Mouse (Mus musculus) mouse embryonic stem cell (cell line): ENCODE results near the gene Caly.

ENCODE experiments used
- in situ Hi-C, 2 experiments: fragments of 300-500 bp; cut with MboI; formaldehyde crosslinking; loops; 1 replicate in 1 of 2; 3 replicates in 1 of 2; pipeline ENCODE4 v1.14.3; 2019 to 2020; ENCODE audit warnings: low sequenced_read_pairs in 2 of 2, low pct_unique_long_range_greater_than_20kb in 1 of 2, mixed read lengths in 1 of 2; ENCODE audit not compliant: unreplicated experiment in 1 of 2

Gene Caly

GRCm38 (mm10) chr7:140094954-140095353, 12.6 kb upstream of the Caly start:
- in situ Hi-C loops = no loop called here

DNA sequence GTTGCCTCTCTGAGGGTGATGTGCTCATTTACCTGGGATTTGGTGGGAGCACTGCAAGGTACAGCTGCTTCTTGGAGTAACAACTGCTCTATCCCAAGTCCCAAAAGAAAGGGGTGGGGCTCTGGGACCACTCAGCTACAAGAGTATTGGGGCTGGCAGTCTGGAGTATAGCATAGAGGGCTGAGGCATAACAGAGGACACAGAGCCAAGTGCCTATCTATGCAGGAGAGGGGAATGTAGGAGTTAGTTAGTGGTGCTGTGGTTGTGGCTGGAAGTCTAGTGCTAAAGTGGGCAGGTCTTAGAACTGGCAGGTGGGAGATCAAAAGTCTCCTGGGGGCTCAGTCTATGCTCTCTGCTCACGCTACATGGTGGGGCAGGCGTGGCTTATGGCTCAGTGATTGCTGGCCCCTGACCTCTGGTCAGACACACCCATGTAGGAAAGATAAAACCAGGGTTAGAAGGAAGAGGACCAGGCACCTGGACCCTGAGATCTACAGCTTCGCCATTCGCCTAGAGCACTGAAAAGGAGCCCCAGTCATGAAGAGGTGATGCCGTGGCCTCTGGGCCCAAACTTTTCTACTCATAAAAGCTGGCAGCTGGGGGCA, 10.7 kb upstream of the Caly start, which contains the start of gene Prap1:
Gene Prap1 (plus strand): TSS at position 472 of the 605 bp plus-strand sequence.
- in situ Hi-C loops = no loop called here

DNA sequence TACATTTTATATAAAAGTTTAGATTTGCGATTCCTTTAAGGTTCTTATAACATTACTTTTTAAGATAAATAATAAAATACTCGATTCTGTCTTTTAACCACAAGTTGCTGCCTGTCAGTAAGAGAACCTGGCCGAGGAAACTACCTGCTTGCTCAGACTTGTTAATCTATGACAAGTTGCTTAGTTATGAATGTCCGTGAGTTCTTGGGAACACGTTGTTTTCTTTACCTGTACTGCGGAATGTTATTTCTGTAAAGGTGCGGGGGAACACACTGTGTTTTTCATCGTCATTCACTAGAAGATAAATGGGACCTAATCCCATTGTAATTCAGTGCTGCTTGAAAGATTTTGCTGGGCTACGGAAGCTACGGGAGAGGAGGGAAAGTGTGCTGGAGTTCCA, 8.3 kb upstream of the Caly start:
- in situ Hi-C loops = no loop called here

GRCm38 (mm10) chr7:140081408-140082241, 723 bp downstream of the Caly start:
- in situ Hi-C loops = no loop called here

GRCm38 (mm10) chr7:140080503-140081156, 1.7 kb downstream of the Caly start:
- in situ Hi-C loops = no loop called here

DNA sequence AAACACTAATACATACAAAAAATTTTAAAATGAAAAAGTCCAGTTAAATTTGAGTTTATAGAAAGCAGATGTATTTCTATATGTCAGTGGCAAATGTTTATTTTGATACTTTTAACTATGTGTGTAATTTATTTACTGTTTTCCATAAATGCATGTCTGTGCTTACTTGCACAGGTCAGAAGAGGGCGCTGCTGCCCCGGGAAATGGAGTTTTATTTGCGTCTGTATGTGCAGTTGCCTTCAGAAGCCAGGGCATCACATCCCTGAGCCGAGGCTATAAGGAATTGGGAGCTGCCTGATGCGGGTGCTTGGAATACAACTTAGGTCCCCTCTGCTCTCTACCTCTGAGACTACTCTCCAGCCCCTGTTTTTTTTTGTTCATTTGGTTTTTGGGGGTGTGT, 3.6 kb downstream of the Caly start:
- in situ Hi-C loops = no loop called here

- in situ Hi-C loops = no loop called here
These were observed 4.7 kb downstream of the Caly start for GRCm38 (mm10) chr7:140077698-140078097.

DNA sequence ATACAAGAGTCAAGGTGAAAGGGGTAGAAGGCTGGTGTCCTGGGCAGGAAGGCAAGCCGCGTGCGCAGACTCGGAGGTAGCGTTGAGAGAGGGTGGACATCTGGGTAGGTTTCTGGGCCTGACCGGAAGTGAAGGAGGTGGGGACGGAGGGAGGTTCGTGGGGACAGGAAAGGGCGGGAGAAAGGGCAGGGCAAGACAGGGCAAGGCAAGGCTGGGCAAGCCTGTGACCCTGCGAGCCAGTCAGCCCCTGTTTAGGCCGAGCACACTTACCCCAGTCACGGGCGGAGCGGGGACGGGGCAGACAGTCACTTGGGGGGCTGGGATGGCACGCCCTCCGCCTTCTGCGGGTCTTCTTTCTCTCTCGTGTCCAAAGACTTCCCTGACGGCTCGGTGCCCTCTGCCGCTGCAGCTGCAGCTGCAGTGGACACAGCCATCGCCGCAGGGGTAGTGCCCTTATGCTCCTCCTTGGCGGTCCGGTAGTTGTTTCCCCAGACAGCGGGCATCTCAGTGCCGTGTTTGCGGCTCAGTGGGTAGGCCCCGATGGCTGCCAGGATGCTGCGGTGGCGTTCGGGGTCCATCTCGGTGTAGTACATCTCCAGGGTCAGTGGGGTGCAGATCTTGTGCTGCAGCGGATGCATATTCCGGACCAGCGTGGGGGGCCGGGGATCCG, 12.2 kb downstream of the Caly start:
- in situ Hi-C loops = no loop called here

DNA sequence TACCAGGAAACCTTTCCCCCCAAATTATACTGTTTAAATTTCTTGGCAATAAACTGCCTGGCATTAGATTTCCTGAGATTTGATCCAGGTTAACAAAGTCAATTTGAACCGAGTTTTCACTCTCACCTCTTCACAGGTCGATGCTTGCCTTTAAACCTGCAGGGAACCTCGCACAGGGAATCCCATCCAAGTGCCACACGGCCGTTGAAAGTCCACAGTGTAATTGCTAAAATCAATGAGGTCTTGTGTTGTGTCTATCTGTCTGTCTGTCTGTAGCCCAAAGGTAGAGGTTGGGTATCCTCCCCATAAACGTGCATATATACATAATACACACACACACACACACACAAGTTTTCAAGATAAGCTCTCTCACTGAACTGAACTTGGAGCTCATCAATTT, 15.0 kb downstream of the Caly start:
- in situ Hi-C loops = loop anchor here (10.0 kb wide), 1 partner anchor 163 kb away; no protein-coding TSS in a partner anchor

GRCm38 (mm10) chr7:140063092-140063491, 19.3 kb downstream of the Caly start:
- in situ Hi-C loops = loop anchor here (10.0 kb wide), 1 partner anchor 158 kb away; no protein-coding TSS in a partner anchor

GRCm38 (mm10) chr7:140062307-140062706, 20.0 kb downstream of the Caly start:
- in situ Hi-C loops = loop anchor here (10.0 kb wide), 1 partner anchor 158 kb away; no protein-coding TSS in a partner anchor

DNA sequence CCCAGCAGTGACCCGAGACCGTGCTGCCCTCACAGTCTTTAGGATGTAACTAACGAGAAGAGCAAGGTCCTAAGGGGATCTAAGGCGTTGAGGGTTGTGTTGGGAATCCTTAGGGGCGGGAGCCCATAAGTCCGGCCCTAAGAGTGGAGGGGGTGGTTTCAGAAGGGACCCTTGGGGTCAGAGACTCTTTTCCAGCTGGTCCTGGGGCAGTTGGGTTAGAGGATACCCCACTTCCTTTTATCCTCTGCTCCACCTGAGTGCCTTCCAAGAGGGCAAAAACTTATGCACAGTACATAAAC, 20.6 kb downstream of the Caly start:
- in situ Hi-C loops = loop anchor here (10.0 kb wide), 1 partner anchor 157 kb away; no protein-coding TSS in a partner anchor

GRCm38 (mm10) chr7:140060936-140061831, 21.2 kb downstream of the Caly start:
- in situ Hi-C loops = loop anchor here (10.0 kb wide), 1 partner anchor 156 kb away; no protein-coding TSS in a partner anchor

- in situ Hi-C loops = no loop called here
These were observed 22.7 kb downstream of the Caly start for GRCm38 (mm10) chr7:140059601-140060000.

GRCm38 (mm10) chr7:140058528-140058927, 23.8 kb downstream of the Caly start:
- in situ Hi-C loops = no loop called here

DNA sequence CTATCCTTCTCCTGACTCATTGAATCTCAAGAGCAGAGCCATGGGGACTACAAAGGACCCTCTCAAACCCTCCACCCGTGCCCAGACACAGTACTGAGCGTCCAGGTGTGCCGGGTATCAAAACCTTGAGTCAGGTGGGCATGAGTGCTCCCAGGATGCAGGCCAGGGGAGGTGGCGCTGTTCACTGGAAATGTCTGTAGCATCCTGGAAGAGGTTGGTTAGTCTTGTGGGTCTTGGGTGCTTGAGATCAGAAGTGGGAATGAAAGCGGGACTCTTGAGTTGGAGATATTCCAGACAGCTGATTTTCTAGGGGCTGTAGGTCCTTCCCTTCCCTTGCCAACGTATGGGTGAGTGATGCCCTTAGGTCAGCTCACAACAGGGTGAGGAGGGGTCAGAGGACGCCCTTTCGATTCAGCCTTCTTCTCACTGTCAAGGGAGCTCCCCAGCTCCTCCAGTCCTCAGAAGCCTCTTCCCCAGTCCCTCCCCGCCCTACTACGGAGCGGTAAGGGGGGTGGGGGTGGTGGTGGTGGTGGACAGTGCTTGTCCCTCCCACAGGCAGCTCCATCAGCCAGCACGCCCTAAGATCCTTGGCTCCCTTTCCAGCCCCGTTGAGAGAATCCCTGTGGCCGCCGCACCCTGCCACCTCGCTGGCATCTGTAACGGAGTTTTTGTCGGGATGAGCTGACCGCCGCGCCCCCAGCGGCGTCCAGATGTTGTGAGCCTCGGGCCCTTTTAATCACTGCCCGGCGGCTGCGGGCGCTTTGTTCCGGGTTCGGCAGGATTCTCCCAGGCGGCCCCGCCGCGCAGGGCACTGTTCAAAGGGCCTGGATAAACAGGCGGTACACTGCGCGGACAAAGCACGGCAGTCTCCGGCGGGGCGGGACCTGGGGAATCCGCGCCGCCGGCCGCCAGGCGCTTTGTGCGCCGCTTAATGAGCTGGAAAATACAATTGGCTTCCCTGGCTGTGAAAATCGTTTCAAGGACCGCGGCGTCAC, 24.6 kb downstream of the Caly start:
- in situ Hi-C loops = no loop called here

DNA sequence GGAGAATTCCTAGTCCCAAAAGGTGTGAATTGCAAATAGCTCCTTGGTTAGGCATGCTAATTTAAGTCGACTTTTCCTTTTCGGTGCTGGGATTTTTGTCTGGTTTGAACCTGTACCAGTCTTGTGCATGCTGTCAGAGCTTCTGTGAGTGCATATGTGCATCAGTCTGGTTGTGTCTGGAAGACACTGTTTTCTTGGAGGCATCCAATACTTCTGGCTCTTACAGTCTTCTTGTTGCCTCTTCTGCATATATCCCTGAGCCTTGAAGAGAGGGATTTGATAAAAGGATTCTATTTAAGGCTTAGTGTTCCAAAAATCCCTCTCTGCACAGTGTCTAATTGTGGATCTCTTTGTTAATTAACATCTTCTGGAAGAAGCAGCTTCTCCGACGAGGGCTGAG, 28.2 kb downstream of the Caly start:
- in situ Hi-C loops = no loop called here
